Mouse (Mus musculus): Measurements from ENCODE around the gene Disp1. TPM values are rescaled to one million over a fixed set of nuclear protein-coding genes. Genes with fewer than 3 reads are reported as not detected.

The Disp1 gene
- polyA plus RNA-seq, 1 experiment from 2014 or later, result 7.8 TPM

GRCm38 (mm10) chr1:183049295-183049694 is 172.0 kb downstream of the Disp1 start:
- peaks cover 22% of the 10 kb centered on the region for H3K4me1 ChIP-seq (replicated peaks)
- no peak overlapping the region for H3K27ac ChIP-seq
- no peaks in the 10 kb centered on the region for H3K36me3 ChIP-seq
- WGBS, result 68% methylated on average over 6 of the region's 6 CpGs
- no peak overlapping the region for H3K4me3 ChIP-seq
- no peak for ATAC-seq (replicated peaks; ENCODE audit: insufficient number of reproducible peaks, insufficient read depth, low FRiP score, low read depth)
- no peaks in the 10 kb centered on the region for H3K27me3 ChIP-seq
- no peaks in the 10 kb centered on the region for H3K9me3 ChIP-seq (replicated peaks)
- no peak overlapping the region for H3K9ac ChIP-seq
- H3K4me2 ChIP-seq, result no peak overlapping the region

GRCm38 (mm10) chr1:183047913-183048523 is 173.3 kb downstream of the Disp1 start:
- H3K4me3 ChIP-seq, result no peak overlapping the region
- no peak overlapping the region for H3K9ac ChIP-seq
- peaks cover 28% of the 10 kb centered on the region for H3K4me1 ChIP-seq (replicated peaks)
- WGBS, result 47% methylated on average over 5 of the region's 5 CpGs
- no peaks in the 10 kb centered on the region for H3K36me3 ChIP-seq
- no peak for ATAC-seq (replicated peaks; ENCODE audit: insufficient number of reproducible peaks, insufficient read depth, low FRiP score, low read depth)
- H3K9me3 ChIP-seq (replicated peaks), result no peaks in the 10 kb centered on the region
- H3K27ac ChIP-seq, result peak overlapping the region; percentile 39; the same call in 1 of the 2 replicates
- no peak overlapping the region for H3K4me2 ChIP-seq
- H3K27me3 ChIP-seq, result no peaks in the 10 kb centered on the region

GRCm38 (mm10) chr1:183047191-183047912 is 174.0 kb downstream of the Disp1 start:
- Histone ChIP-seq H3K36me3 (no peaks in the 10 kb centered on the region), H3K4me3 (no peak overlapping the region), H3K4me2 (no peak overlapping the region), H3K27me3 (no peaks in the 10 kb centered on the region), H3K27ac (peak overlapping the region; percentile 39; the same call in 1 of the 2 replicates), H3K9ac (no peak overlapping the region), H3K4me1 (replicated peaks) (peaks cover 33% of the 10 kb centered on the region), H3K9me3 (replicated peaks) (no peaks in the 10 kb centered on the region)
- 41% methylated on average over 7 of the region's 7 CpGs for WGBS
- no peak for ATAC-seq (replicated peaks; ENCODE audit: insufficient number of reproducible peaks, insufficient read depth, low FRiP score, low read depth)

- WGBS, result 79% methylated on average over 12 of the region's 12 CpGs
- Histone ChIP-seq H3K9me3 (replicated peaks) (no peaks in the 10 kb centered on the region), H3K36me3 (no peaks in the 10 kb centered on the region), H3K27me3 (no peaks in the 10 kb centered on the region), H3K4me2 (no peak overlapping the region), H3K9ac (no peak overlapping the region), H3K27ac (no peak overlapping the region), H3K4me1 (replicated peaks) (peaks cover 36% of the 10 kb centered on the region), H3K4me3 (no peak overlapping the region)
- ATAC-seq (replicated peaks; ENCODE audit: insufficient number of reproducible peaks, insufficient read depth, low FRiP score, low read depth), result no peak
Observed at GRCm38 (mm10) chr1:183046081-183046480, 175.2 kb downstream of the Disp1 start.

GRCm38 (mm10) chr1:183043161-183043812 is 178.0 kb downstream of the Disp1 start:
- Histone ChIP-seq H3K27ac (peak overlapping the region; percentile 0; the same call in 1 of the 2 replicates), H3K9me3 (replicated peaks) (no peaks in the 10 kb centered on the region), H3K4me2 (peak overlapping the region; percentile 37; the same call in 1 of the 2 replicates), H3K27me3 (no peaks in the 10 kb centered on the region), H3K9ac (no peak overlapping the region), H3K36me3 (no peaks in the 10 kb centered on the region), H3K4me3 (no peak overlapping the region), H3K4me1 (replicated peaks) (peaks cover 49% of the 10 kb centered on the region)
- ATAC-seq (replicated peaks; ENCODE audit: insufficient number of reproducible peaks, insufficient read depth, low FRiP score, low read depth), result no peak
- 42% methylated on average over 13 of the region's 13 CpGs for WGBS

- no peak overlapping the region for H3K4me3 ChIP-seq
- no peaks in the 10 kb centered on the region for H3K27me3 ChIP-seq
- H3K36me3 ChIP-seq, result no peaks in the 10 kb centered on the region
- WGBS, result 50% methylated on average over 6 of the region's 7 CpGs
- peaks cover 33% of the 10 kb centered on the region for H3K4me1 ChIP-seq (replicated peaks)
- H3K27ac ChIP-seq, result no peak overlapping the region
- ATAC-seq (replicated peaks; ENCODE audit: insufficient number of reproducible peaks, insufficient read depth, low FRiP score, low read depth), result peak; percentile 58
- no peaks in the 10 kb centered on the region for H3K9me3 ChIP-seq (replicated peaks)
- no peak overlapping the region for H3K4me2 ChIP-seq
- no peak overlapping the region for H3K9ac ChIP-seq
Observed at GRCm38 (mm10) chr1:183041703-183042102, 179.6 kb downstream of the Disp1 start.

- Histone ChIP-seq H3K9me3 (replicated peaks) (no peaks in the 10 kb centered on the region), H3K27me3 (no peaks in the 10 kb centered on the region), H3K9ac (no peak overlapping the region), H3K27ac (peak overlapping the region; percentile 21), H3K4me2 (no peak overlapping the region), H3K36me3 (no peaks in the 10 kb centered on the region), H3K4me3 (no peak overlapping the region), H3K4me1 (replicated peaks) (peaks cover 33% of the 10 kb centered on the region)
- whole genome bisulfite sequencing, result 49% methylated on average over 11 of the region's 11 CpGs
- peak; percentile 41; the same call in 1 of the 2 replicates for ATAC-seq (replicated peaks; ENCODE audit: insufficient number of reproducible peaks, insufficient read depth, low FRiP score, low read depth)
Observed at GRCm38 (mm10) chr1:183040847-183041382, 180.4 kb downstream of the Disp1 start.

- Histone ChIP-seq H3K27ac (peak overlapping the region; percentile 21), H3K27me3 (no peaks in the 10 kb centered on the region), H3K9ac (no peak overlapping the region), H3K36me3 (no peaks in the 10 kb centered on the region), H3K4me3 (no peak overlapping the region), H3K4me1 (replicated peaks) (peaks cover 33% of the 10 kb centered on the region), H3K9me3 (replicated peaks) (no peaks in the 10 kb centered on the region), H3K4me2 (no peak overlapping the region)
- ATAC-seq (replicated peaks; ENCODE audit: insufficient number of reproducible peaks, insufficient read depth, low FRiP score, low read depth), result no peak
- 43% methylated on average over 6 of the region's 6 CpGs for WGBS
Observed at GRCm38 (mm10) chr1:183039881-183040708, 181.2 kb downstream of the Disp1 start.

- 69% methylated on average over 7 of the region's 7 CpGs for WGBS
- no peak overlapping the region for H3K9ac ChIP-seq
- H3K4me2 ChIP-seq, result no peak overlapping the region
- H3K27me3 ChIP-seq, result no peaks in the 10 kb centered on the region
- no peak for ATAC-seq (replicated peaks; ENCODE audit: insufficient number of reproducible peaks, insufficient read depth, low FRiP score, low read depth)
- no peaks in the 10 kb centered on the region for H3K9me3 ChIP-seq (replicated peaks)
- H3K36me3 ChIP-seq, result no peaks in the 10 kb centered on the region
- no peak overlapping the region for H3K27ac ChIP-seq
- no peak overlapping the region for H3K4me3 ChIP-seq
- peaks cover 33% of the 10 kb centered on the region for H3K4me1 ChIP-seq (replicated peaks)
Observed at GRCm38 (mm10) chr1:183039404-183039803, 181.9 kb downstream of the Disp1 start.

Data from heart, embryonic 15.5 days (tissue).